Mouse (Mus musculus): ENCODE data around the gene Atcay. TPM values are rescaled to one million over a fixed set of nuclear protein-coding genes. Genes with fewer than 3 reads are reported as not detected.
"Not testable (repeated sequence)": the region's sequence is repeated elsewhere in the genome, so short reads cannot be mapped to it uniquely, and the experiment has no call there.

The Atcay gene
- polyA plus RNA-seq, 1 experiment = 166 TPM

DNA sequence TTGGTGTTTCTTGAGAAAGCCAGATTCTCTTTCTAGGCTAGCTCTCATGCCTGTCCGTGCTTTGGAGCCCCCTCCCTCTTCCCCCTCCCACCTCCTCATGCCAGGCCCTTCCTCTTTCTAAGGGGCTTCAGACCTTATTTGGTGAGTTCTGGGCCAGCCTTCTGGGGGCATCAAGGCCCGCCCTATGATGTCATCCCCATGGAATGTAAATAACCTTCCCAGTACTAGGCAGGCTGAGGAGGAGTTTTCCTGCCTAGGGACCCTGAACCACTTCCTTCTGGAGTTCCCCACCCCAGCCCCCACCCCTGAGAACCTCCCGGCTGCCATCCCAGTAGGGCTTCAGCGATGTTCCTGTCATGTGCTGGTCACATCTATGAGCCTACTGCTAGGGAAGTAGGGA is 45.9 kb downstream of the Atcay start:
- Histone ChIP-seq H3K27ac (ENCODE audit: insufficient read depth, low read length) (no peak overlapping the region), H3K4me1 (ENCODE audit: control insufficient read depth, insufficient read depth, low read length) (peaks cover 2% of the 10 kb centered on the region), H3K4me3 (ENCODE audit: insufficient read depth, low read length) (no peak overlapping the region)
- TF ChIP-seq CTCF (IDR thresholded peaks at IDR 0.05; ENCODE audit: extremely low read depth, insufficient read depth, low read length) = no peak
- no peak for TF ChIP-seq POLR2A (IDR thresholded peaks at IDR 0.05; ENCODE audit: extremely low read depth, insufficient read depth, low read length)

DNA sequence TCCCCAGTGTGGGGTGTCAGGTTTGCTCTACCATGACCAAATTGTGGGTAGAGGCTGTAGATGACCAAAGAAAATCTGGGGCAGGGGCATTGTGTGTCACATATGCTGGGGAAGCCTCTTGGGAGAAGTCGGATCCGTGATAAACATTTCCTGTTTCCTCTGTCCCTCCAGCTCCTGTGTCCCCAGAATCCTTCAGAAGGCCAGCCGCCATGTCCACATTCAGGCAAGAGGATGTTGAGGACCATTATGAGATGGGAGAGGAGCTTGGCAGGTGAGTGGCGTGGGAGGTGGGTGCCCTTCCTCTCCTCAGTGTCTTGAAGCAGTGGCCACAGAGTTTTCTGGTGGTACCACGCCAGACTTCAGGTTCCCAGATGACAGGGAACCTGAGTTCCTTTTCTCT is 46.8 kb downstream of the Atcay start, which contains the start of gene 4930442H23Rik:
4930442H23Rik (minus strand) TSS at position 45 of the 400 bp plus-strand sequence.
- peak within 1 kb of the TSS; percentile 45 for H3K4me3 ChIP-seq (ENCODE audit: insufficient read depth, low read length)
- peaks cover 2% of the 10 kb centered on the region for H3K4me1 ChIP-seq (ENCODE audit: control insufficient read depth, insufficient read depth, low read length)
- TF ChIP-seq POLR2A (IDR thresholded peaks at IDR 0.05; ENCODE audit: extremely low read depth, insufficient read depth, low read length) = no peak
- TF ChIP-seq CTCF (IDR thresholded peaks at IDR 0.05; ENCODE audit: extremely low read depth, insufficient read depth, low read length) = no peak
- H3K27ac ChIP-seq (ENCODE audit: insufficient read depth, low read length) = peak within 1 kb of the TSS; percentile 33; the same call in 1 of the 2 replicates

DNA sequence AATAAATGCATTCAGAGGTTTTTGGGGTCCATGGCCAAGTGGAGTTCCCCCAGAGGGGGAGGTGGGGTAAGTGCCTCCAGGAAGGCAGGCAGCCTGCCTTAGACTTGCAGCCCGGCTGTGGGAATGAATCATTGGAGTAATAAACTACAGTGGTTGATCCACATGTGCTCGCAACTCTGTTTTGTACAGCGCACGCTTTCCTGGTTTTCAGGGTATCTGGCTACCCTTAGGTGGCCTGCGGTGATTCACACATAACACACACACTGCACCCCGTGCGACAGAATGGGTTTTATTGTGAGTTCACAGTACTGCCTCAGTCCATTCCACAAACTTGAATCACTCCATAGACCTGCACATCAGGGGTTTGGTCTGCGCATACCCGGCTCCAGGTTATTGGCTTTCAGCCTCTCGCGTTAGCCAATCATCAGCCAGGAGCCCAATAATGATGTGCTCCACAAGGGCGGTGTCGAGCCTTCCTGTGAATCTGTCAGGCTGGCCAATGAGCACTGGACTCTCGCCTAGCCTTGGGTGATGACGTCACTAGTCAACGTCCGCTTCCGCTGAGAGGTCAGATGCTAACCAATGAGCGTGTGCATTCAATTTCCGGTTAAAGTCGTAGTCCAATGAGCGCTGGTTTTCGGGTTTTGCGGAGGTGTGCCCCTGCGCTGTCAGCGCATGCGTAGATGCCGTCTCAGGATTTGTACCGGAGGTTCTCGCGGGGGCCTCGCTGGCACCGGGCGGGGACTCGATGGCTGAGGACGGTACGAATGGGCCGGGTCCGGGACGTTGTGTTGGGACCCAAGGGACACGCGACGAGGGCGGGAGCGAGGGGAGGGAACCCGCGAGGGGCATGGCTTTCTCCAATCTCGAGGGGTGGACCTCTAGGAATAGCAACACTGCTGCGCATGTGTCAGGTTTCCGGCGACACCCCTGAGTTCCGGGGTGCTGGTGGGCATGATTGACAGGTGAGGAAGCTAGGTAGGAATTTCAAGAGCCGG is 48.0 kb downstream of the Atcay start, which contains the start of gene Dapk3:
Dapk3 (plus strand) TSS at position 670 of the 998 bp plus-strand sequence.
- peak within 1 kb of the TSS; percentile 45 for H3K4me3 ChIP-seq (ENCODE audit: insufficient read depth, low read length)
- H3K4me1 ChIP-seq (ENCODE audit: control insufficient read depth, insufficient read depth, low read length) = peaks cover 3% of the 10 kb centered on the region
- H3K27ac ChIP-seq (ENCODE audit: insufficient read depth, low read length) = peak within 1 kb of the TSS; percentile 33; the same call in 1 of the 2 replicates
- TF ChIP-seq CTCF (IDR thresholded peaks at IDR 0.05; ENCODE audit: extremely low read depth, insufficient read depth, low read length) (no peak), POLR2A (IDR thresholded peaks at IDR 0.05; ENCODE audit: extremely low read depth, insufficient read depth, low read length) (peak; percentile 88)

DNA sequence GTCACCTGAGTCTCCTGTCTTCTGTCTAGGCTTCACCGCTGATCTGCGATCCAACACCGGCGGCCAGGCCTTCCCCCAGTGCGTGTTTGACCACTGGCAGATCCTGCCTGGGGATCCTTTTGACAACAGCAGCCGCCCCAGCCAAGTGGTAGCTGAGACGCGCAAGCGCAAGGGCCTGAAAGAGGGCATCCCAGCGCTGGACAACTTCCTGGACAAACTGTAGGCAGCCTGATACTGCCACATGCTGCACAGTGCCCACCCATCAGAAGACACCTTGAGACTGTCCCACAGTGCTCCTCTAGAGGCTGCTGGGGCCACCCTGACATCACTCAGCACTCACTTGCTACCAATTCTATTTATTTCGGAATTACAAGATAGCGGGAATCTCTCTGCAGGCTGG is 48.8 kb downstream of the Atcay start:
- not testable (repeated sequence) for H3K4me1 ChIP-seq (ENCODE audit: control insufficient read depth, insufficient read depth, low read length); H3K27ac ChIP-seq (ENCODE audit: insufficient read depth, low read length); H3K4me3 ChIP-seq (ENCODE audit: insufficient read depth, low read length)

DNA sequence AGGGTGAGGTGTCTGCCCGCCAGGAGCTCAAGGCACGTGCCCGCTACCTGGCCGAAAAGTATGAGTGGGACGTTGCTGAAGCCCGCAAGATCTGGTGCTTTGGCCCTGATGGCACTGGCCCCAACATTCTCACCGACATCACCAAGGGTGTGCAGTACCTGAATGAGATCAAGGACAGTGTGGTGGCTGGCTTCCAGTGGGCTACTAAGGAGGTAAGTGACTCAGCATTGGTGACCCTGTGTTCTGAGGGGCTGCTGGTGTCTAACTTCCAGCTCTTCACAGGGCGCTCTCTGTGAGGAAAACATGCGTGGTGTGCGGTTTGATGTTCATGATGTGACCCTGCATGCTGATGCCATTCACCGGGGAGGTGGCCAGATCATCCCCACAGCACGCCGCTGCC is 49.7 kb downstream of the Atcay start:
- Histone ChIP-seq H3K4me1 (ENCODE audit: control insufficient read depth, insufficient read depth, low read length) (peaks cover 4% of the 10 kb centered on the region), H3K4me3 (ENCODE audit: insufficient read depth, low read length) (no peak overlapping the region), H3K27ac (ENCODE audit: insufficient read depth, low read length) (no peak overlapping the region)
- TF ChIP-seq POLR2A (IDR thresholded peaks at IDR 0.05; ENCODE audit: extremely low read depth, insufficient read depth, low read length) = no peak
- TF ChIP-seq CTCF (IDR thresholded peaks at IDR 0.05; ENCODE audit: extremely low read depth, insufficient read depth, low read length) = no peak

DNA sequence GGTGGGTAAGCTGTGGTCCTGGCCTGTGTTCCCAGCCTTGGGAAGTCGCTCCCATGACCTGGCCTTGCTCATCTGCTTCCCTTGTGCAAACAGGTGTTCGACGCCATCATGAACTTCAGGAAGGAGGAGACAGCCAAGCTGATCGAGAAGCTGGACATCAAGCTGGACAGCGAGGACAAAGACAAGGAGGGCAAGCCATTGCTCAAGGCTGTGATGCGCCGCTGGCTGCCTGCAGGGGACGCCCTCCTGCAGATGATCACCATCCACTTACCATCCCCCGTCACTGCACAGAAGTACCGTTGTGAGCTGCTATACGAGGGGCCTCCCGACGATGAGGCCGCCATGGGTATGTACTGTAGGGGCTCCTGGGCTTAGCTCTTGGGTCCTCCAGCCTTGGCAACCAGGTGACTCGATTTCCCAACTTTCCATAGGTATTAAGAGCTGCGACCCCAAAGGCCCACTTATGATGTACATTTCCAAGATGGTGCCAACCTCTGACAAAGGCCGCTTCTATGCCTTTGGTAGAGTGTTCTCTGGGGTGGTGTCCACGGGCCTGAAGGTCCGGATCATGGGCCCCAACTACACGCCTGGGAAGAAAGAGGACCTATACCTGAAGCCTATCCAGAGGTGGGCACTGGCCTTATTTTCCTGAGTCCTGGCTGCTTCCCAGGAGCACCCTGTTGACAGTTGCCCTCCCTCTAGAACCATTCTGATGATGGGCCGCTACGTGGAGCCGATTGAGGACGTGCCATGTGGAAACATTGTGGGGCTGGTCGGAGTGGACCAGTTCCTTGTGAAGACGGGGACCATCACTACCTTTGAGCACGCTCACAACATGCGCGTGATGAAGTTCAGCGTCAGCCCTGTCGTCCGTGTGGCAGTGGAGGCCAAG is 50.9 kb downstream of the Atcay start:
- Histone ChIP-seq H3K4me1 (ENCODE audit: control insufficient read depth, insufficient read depth, low read length) (peaks cover 7% of the 10 kb centered on the region), H3K27ac (ENCODE audit: insufficient read depth, low read length) (no peak overlapping the region), H3K4me3 (ENCODE audit: insufficient read depth, low read length) (no peak overlapping the region)
- no peak for TF ChIP-seq CTCF (IDR thresholded peaks at IDR 0.05; ENCODE audit: extremely low read depth, insufficient read depth, low read length)
- no peak for TF ChIP-seq POLR2A (IDR thresholded peaks at IDR 0.05; ENCODE audit: extremely low read depth, insufficient read depth, low read length)

DNA sequence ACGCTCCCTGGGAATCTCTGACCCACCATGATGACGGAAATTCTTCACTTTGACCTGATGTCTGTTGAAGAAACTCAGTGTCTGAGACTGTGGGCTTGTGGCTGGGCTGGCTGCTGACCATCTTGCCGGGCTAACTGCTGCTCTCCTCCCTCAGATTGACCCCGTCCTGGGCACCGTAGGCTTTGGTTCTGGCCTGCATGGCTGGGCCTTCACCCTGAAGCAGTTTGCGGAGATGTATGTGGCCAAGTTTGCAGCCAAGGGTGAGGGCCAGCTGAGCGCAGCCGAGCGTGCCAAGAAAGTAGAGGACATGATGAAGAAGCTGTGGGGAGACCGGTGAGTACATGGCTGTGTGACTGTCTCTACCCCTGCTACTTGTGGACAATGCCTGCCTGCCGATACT is 51.7 kb downstream of the Atcay start:
- H3K4me1 ChIP-seq (ENCODE audit: control insufficient read depth, insufficient read depth, low read length) = peaks cover 7% of the 10 kb centered on the region
- no peak overlapping the region for H3K27ac ChIP-seq (ENCODE audit: insufficient read depth, low read length)
- TF ChIP-seq CTCF (IDR thresholded peaks at IDR 0.05; ENCODE audit: extremely low read depth, insufficient read depth, low read length) = no peak
- TF ChIP-seq POLR2A (IDR thresholded peaks at IDR 0.05; ENCODE audit: extremely low read depth, insufficient read depth, low read length) = no peak
- no peak overlapping the region for H3K4me3 ChIP-seq (ENCODE audit: insufficient read depth, low read length)

DNA sequence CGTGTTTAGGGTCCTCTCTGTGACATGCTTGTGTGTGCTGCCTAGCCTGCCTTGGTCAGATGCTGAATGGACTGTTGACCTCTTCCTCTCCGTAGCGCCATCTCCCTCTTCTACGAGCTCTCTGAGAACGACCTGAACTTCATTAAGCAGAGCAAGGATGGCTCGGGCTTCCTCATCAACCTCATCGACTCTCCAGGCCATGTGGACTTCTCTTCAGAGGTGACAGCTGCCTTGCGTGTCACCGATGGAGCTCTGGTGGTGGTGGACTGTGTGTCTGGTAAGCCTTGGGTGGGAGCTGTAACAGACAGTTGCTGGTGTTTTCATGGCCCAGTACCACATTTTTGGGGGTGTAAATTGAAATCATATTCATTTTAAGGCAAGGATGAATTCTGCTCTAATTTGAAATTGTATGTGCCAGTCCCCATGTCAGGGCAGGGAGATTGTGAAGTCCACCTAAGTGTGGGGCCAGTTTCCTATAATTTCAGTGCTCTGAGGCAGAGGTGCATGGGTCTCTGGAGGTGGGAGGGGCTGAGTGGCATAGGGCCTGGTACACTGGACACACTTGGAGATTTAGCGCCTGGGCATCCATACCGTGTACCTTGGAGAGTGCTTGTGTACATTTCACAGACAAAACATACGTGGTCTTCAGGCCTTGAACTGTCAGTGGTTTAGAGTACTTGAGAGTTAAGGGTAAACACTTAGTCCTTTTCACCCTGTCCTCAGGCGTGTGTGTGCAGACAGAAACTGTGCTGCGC is 52.5 kb downstream of the Atcay start:
- TF ChIP-seq POLR2A (IDR thresholded peaks at IDR 0.05; ENCODE audit: extremely low read depth, insufficient read depth, low read length) = no peak
- peak overlapping the region; percentile 70 for H3K4me3 ChIP-seq (ENCODE audit: insufficient read depth, low read length)
- H3K27ac ChIP-seq (ENCODE audit: insufficient read depth, low read length) = no peak overlapping the region
- peaks cover 5% of the 10 kb centered on the region; the same call in 1 of the 2 replicates for H3K4me1 ChIP-seq (ENCODE audit: control insufficient read depth, insufficient read depth, low read length)

DNA sequence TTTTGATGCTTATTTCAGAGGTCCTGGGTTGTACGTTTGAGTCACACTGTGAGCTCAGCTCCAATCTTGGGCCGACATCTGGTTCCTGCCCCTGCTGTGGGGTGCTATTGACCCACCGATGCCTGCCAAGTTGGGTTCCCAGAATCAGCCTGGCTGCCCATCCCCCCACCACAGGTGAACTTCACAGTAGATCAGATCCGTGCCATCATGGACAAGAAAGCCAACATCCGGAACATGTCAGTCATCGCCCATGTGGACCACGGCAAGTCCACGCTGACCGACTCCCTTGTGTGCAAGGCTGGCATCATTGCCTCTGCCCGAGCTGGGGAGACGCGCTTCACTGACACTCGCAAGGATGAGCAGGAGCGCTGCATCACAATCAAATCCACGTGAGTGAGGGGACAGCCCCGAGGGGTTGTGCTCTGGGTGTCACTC is 53.1 kb downstream of the Atcay start:
- TF ChIP-seq POLR2A (IDR thresholded peaks at IDR 0.05; ENCODE audit: extremely low read depth, insufficient read depth, low read length) (no peak), CTCF (IDR thresholded peaks at IDR 0.05; ENCODE audit: extremely low read depth, insufficient read depth, low read length) (no peak)
- H3K4me1 ChIP-seq (ENCODE audit: control insufficient read depth, insufficient read depth, low read length) = peaks cover 6% of the 10 kb centered on the region

More for the DNA sequence above, 53.1 kb downstream of the Atcay start:
- H3K4me3 ChIP-seq (ENCODE audit: insufficient read depth, low read length) = peak overlapping the region; percentile 70
- peak overlapping the region; percentile 20; the same call in 1 of the 2 replicates for H3K27ac ChIP-seq (ENCODE audit: insufficient read depth, low read length)
